Mouse (Mus musculus) MEL (cell line): ENCODE measurements around the gene Polr1a.

Experiments used
- CTCF ChIP-seq, 3 experiments: IDR thresholded peaks in 2 of 3; conservative IDR thresholded peaks in 1 of 3; 2 replicates each; pipeline ENCODE4 v1.5.1; 2011 to 2012; ENCODE audit warnings: low read length in 3 of 3, low read depth in 2 of 3, mild to moderate bottlenecking in 2 of 3, improper control_type of control experiment in 1 of 3, inconsistent platforms in 1 of 3, mixed read lengths in 1 of 3, moderate library complexity in 1 of 3; ENCODE audit not compliant: control insufficient read depth in 1 of 3, insufficient read depth in 1 of 3, poor library complexity in 1 of 3, severe bottlenecking in 1 of 3
- EP300 ChIP-seq, 2 experiments: IDR thresholded peaks; 2 replicates each; pipeline ENCODE4 v1.6.1; 2011; ENCODE audit warnings: improper control_type of control experiment in 2 of 2, low read length in 2 of 2, low read depth in 1 of 2, mild to moderate bottlenecking in 1 of 2
- KAT2A ChIP-seq: conservative IDR thresholded peaks from 2 replicates; pipeline ENCODE4 v1.6.1; 2012; ENCODE audit warnings: low read depth, low read length, improper control_type of control experiment, inconsistent platforms
- MAX ChIP-seq: IDR thresholded peaks from 2 replicates; pipeline ENCODE4 v1.6.1; 2011; ENCODE audit warnings: low read length, improper control_type of control experiment
- USF1 ChIP-seq: IDR thresholded peaks from 2 replicates; pipeline ENCODE4 v1.6.1; 2014; ENCODE audit warnings: low read depth, mild to moderate bottlenecking, inconsistent platforms, low read length, improper control_type of control experiment, moderate library complexity
- ZKSCAN1 ChIP-seq: IDR thresholded peaks from 2 replicates; pipeline ENCODE4 v1.6.1; 2012; ENCODE audit warnings: low read depth, mild to moderate bottlenecking, inconsistent platforms, low read length, improper control_type of control experiment, moderate library complexity
- ZNF384 ChIP-seq: IDR thresholded peaks from 2 replicates; pipeline ENCODE4 v1.6.1; 2012; ENCODE audit warnings: low read depth, mild to moderate bottlenecking, inconsistent platforms, low read length, improper control_type of control experiment

- no peak for TF ChIP-seq EP300 (IDR thresholded peaks at IDR 0.05; ENCODE audit: low read depth in 1 of 2, low read length in 2 of 2)
- TF ChIP-seq ZNF384 = no peak
- no peak for TF ChIP-seq CTCF (IDR thresholded peaks at IDR 0.05 in 2 of 3, conservative IDR thresholded peaks at IDR 0.05 in 1 of 3; ENCODE audit: control insufficient read depth in 1 of 3, insufficient read depth in 1 of 3, low read depth in 2 of 3, low read length in 3 of 3, poor library complexity in 1 of 3, severe bottlenecking in 1 of 3)
- no peak for TF ChIP-seq MAX
- TF ChIP-seq USF1 = no peak
- TF ChIP-seq ZKSCAN1 = no peak
- no peak for TF ChIP-seq KAT2A
Measured at GRCm38 (mm10) chr6:71940912-71941311, 32.1 kb downstream of the Polr1a start.
